ENCODE assay signal across 8 mouse cellular contexts in genomic region chr10:29362197-29362900, GRCm38 (mm10). TPM values are rescaled to one million over a fixed set of nuclear protein-coding genes. Genes with fewer than 3 reads are reported as not detected.
A peak's percentile ranks its signal among the peaks of the same experiment; 100 is the strongest.
DNase-seq lines count a peak whose midpoint lies in the region; ATAC-seq and TF ChIP-seq lines count a peak whose summit lies in the region.

Gene Rnf146 (minus strand): TSS chr10:29362442.

- peaks cover 15% of the 10 kb centered on the region for H3K4me1 ChIP-seq in forebrain, embryonic 16.5 days (replicated peaks; ENCODE audit: control insufficient read depth, insufficient read depth, low read length)
- H3K4me1 ChIP-seq in hindbrain, embryonic 15.5 days (replicated peaks): peaks cover 31% of the 10 kb centered on the region
- H3K4me1 ChIP-seq in lung, postnatal 0 days (ENCODE audit: insufficient read depth, low read depth, low read length): peaks cover 10% of the 10 kb centered on the region; the same call in 1 of the 2 replicates

- H3K27ac ChIP-seq in forebrain, embryonic 16.5 days (ENCODE audit: low read length): peak within 1 kb of the TSS; percentile 98
- H3K27ac ChIP-seq in hindbrain, embryonic 15.5 days (replicated peaks): peak within 1 kb of the TSS; percentile 100
- H3K27ac ChIP-seq in lung, postnatal 0 days (ENCODE audit: low read length): peak within 1 kb of the TSS; percentile 99

- TF ChIP-seq CTCF in lung, postnatal 0 days (IDR thresholded peaks at IDR 0.05): 0 out of 2 replicates have a peak, but pooled peaks have one; percentile 2

- H3K4me2 ChIP-seq in forebrain, embryonic 16.5 days (ENCODE audit: low read length): peak within 1 kb of the TSS; percentile 66
- H3K4me2 ChIP-seq in hindbrain, embryonic 15.5 days: peak within 1 kb of the TSS; percentile 63
- peak within 1 kb of the TSS; percentile 75 for H3K4me2 ChIP-seq in lung, postnatal 0 days (replicated peaks; ENCODE audit: low read depth, low read length)

- ATAC-seq in forebrain, embryonic 16.5 days: no peak
- no peak; the same call in none of the 2 replicates for ATAC-seq in hindbrain, embryonic 15.5 days (ENCODE audit: low FRiP score, low read depth)
- no peak for ATAC-seq in lung, postnatal 0 days

- no peaks in the 10 kb centered on the region for H3K9me3 ChIP-seq in forebrain, embryonic 16.5 days (ENCODE audit: control insufficient read depth, low read length)
- no peaks in the 10 kb centered on the region for H3K9me3 ChIP-seq in hindbrain, embryonic 15.5 days
- H3K9me3 ChIP-seq in lung, postnatal 0 days (ENCODE audit: low read length): no peaks in the 10 kb centered on the region

- peak within 1 kb of the TSS; percentile 93 for H3K4me3 ChIP-seq in forebrain, embryonic 16.5 days (replicated peaks; ENCODE audit: low read length)
- H3K4me3 ChIP-seq in hindbrain, embryonic 15.5 days: peak within 1 kb of the TSS; percentile 98
- H3K4me3 ChIP-seq in lung, postnatal 0 days (ENCODE audit: low read depth, low read length): peak within 1 kb of the TSS; percentile 96

- no peaks in the 10 kb centered on the region for H3K27me3 ChIP-seq in forebrain, embryonic 16.5 days (replicated peaks; ENCODE audit: control insufficient read depth, insufficient read depth, low read length)
- H3K27me3 ChIP-seq in hindbrain, embryonic 15.5 days: no peaks in the 10 kb centered on the region
- no peaks in the 10 kb centered on the region for H3K27me3 ChIP-seq in lung, postnatal 0 days (replicated peaks; ENCODE audit: insufficient read depth, low read length)

- DNase-seq in frontal cortex, adult 2 months (ENCODE audit: extremely low spot score in 1 of 2, low spot score in 1 of 2): no peak
- no peak for DNase-seq in frontal cortex, postnatal 10 days (ENCODE audit: low spot score in 2 of 2)
- peak; percentile 26 for DNase-seq in MEL-GATA-1-ER (ENCODE audit: extremely low read depth, low read depth)
- peak; percentile 25 for DNase-seq in lung, postnatal 0 days (ENCODE audit: low spot score)
- DNase-seq in right cerebral cortex, postnatal 4 days: no peak
- no peak for DNase-seq in Muller cell, postnatal 12 days (ENCODE audit: inconsistent ontology term)

- peak within 1 kb of the TSS; percentile 93 for H3K9ac ChIP-seq in forebrain, embryonic 16.5 days (replicated peaks; ENCODE audit: low read depth, low read length)
- peak within 1 kb of the TSS; percentile 100 for H3K9ac ChIP-seq in hindbrain, embryonic 15.5 days
- peak within 1 kb of the TSS; percentile 96 for H3K9ac ChIP-seq in lung, postnatal 0 days (replicated peaks; ENCODE audit: low read depth)

- 7% methylated on average over 15 of the region's 15 CpGs for WGBS in forebrain, embryonic 16.5 days
- WGBS in hindbrain, embryonic 15.5 days: 7% methylated on average over 15 of the region's 15 CpGs
- 4% methylated on average over 15 of the region's 15 CpGs for WGBS in lung, postnatal 0 days

- TF ChIP-seq EP300 in lung, postnatal 0 days (IDR thresholded peaks at IDR 0.05): no peak

- no peaks in the 10 kb centered on the region for H3K36me3 ChIP-seq in forebrain, embryonic 16.5 days (ENCODE audit: control insufficient read depth, insufficient read depth)
- no peaks in the 10 kb centered on the region for H3K36me3 ChIP-seq in hindbrain, embryonic 15.5 days
- no peaks in the 10 kb centered on the region for H3K36me3 ChIP-seq in lung, postnatal 0 days (ENCODE audit: insufficient read depth, low read length)

RNA-seq across cellular contexts. Expression of gene Rnf146, which starts in this region (rescaled TPM):
- 85.7 and 89.7 TPM in 2 replicates for polyA plus RNA-seq in frontal cortex, adult 2 months (2012; rRNA removed)
- 107 and 108 TPM in 2 replicates for polyA plus RNA-seq in forebrain, embryonic 16.5 days (2015; fragmentation: Nextera tagmentation; extraction: Ambion mirVana)
- polyA plus RNA-seq in hindbrain, embryonic 15.5 days (2015; fragmentation: Nextera tagmentation; extraction: Ambion mirVana): 77.1 and 79.9 TPM in 2 replicates
- polyA plus RNA-seq in lung, postnatal 0 days (2015; fragmentation: Nextera tagmentation; extraction: Ambion mirVana): 43.0 and 44.8 TPM in 2 replicates

Comparison
In these comparisons a context has a peak if more than half of its experiments do, and no peak if none do; other contexts are left out.
1. DNase-seq: peak in MEL-GATA-1-ER (single experiment) and lung, postnatal 0 days (single experiment); none in frontal cortex, adult 2 months (0 of 2), frontal cortex, postnatal 10 days (0 of 2), right cerebral cortex, postnatal 4 days (single experiment) and Muller cell, postnatal 12 days (single experiment).
2. Peak in every context shown above with its lines, with median percentiles within 50 percentile points of each other: H3K27ac ChIP-seq, H3K4me2 ChIP-seq, H3K4me3 ChIP-seq and H3K9ac ChIP-seq.